Mouse (Mus musculus): ENCODE data around the gene Rab11fip3. TPM values are rescaled to one million over a fixed set of nuclear protein-coding genes. Genes with fewer than 3 reads are reported as not detected.
"Not testable (repeated sequence)": the region's sequence is repeated elsewhere in the genome, so short reads cannot be mapped to it uniquely, and the experiment has no call there.

Rab11fip3 gene
- total and polyA plus RNA-seq, 2 experiments from 2014 or later: 16.6 to 34.7 TPM

DNA sequence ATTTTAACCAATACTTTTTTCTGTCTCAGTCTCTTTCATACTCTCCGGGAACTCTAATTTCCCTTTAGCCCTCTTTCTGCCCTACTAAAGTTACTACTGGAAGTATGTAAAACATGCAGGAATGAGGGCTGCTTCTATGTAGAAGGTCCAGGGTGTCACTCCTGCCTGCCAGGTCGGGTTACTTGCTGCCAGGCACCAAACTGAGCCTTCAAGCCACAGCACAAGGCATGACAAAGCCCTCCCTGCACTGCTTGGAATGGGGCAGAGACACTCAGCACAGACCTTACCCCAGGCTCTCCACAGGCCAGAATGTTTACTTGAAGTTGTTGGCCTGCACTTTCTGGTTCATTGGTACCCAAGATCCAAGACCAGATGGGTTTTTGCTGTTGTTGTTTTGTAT lies 30.8 kb upstream of the Rab11fip3 start:
- no peak for TF ChIP-seq CTCF (IDR thresholded peaks at IDR 0.05; ENCODE audit: low read depth)
- no peaks in the 10 kb centered on the region for H3K4me1 ChIP-seq (ENCODE audit: insufficient read depth, low read length)
- DNase-seq (ENCODE audit: low spot score): no peak
- H3K9me3 ChIP-seq (ENCODE audit: low read length): no peaks in the 10 kb centered on the region
- no peaks in the 10 kb centered on the region for H3K36me3 ChIP-seq (ENCODE audit: insufficient read depth, low read length)
- no peak for ATAC-seq
- no peaks in the 10 kb centered on the region for H3K27me3 ChIP-seq (ENCODE audit: insufficient read depth, low read length)
- no peak overlapping the region for H3K27ac ChIP-seq
- H3K4me3 ChIP-seq (ENCODE audit: low read length): no peak overlapping the region
- no peak overlapping the region for H3K9ac ChIP-seq (replicated peaks; ENCODE audit: low read length)
- no peak overlapping the region for H3K4me2 ChIP-seq (ENCODE audit: low read depth, low read length)
- 41% methylated on average over 2 of the region's 2 CpGs for WGBS

DNA sequence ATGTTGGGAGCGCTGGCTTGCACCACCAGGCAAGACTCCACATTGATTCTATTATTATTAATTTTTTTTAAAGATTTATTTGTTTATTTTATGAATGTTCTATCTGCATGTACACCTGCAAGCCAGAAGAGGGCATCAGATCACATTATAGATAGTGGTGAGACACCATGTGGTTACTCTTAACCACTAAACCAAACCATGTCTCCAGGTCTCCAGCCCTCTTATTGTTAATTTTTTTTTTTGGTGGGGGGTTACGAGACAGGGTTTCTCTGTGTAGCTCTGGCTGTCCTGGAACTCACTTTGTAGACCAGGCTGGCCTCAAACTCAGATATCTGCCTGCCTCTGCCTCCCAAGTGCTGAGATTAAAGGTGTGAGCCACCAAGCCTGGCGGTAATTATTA lies 30.0 kb upstream of the Rab11fip3 start:
- not testable (repeated sequence) for H3K36me3 ChIP-seq (ENCODE audit: insufficient read depth, low read length); H3K27me3 ChIP-seq (ENCODE audit: insufficient read depth, low read length); H3K4me2 ChIP-seq (ENCODE audit: low read depth, low read length); ATAC-seq; H3K9ac ChIP-seq (replicated peaks; ENCODE audit: low read length); H3K4me3 ChIP-seq (ENCODE audit: low read length); H3K9me3 ChIP-seq (ENCODE audit: low read length); H3K27ac ChIP-seq; H3K4me1 ChIP-seq (ENCODE audit: insufficient read depth, low read length)
- WGBS: 61% methylated on average over 3 of the region's 3 CpGs
- peak; percentile 33 for DNase-seq (ENCODE audit: low spot score)
- peak; percentile 49 for TF ChIP-seq CTCF (IDR thresholded peaks at IDR 0.05; ENCODE audit: low read depth)

DNA sequence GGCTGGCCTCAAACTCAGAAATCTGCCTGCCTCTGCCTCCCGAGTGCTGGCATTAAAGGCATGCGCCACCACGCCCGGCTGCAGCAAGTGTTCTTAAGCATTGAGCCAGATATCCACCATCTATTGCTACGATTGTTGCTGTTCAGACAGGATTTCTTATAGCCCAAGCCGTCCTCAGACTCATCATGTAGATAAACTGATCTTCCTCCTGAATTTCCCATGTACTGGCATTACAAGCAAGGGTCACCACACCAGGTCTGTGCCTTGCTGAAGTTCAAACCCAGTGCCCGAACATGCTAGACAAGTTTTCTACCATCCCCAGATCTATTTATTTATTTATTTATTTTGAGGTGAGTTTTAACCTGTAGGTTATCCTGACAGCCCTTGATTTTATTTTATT lies 29.1 kb upstream of the Rab11fip3 start:
- DNase-seq (ENCODE audit: low spot score): no peak
- WGBS: 94% methylated on average over 7 of the region's 7 CpGs
- H3K27me3 ChIP-seq (ENCODE audit: insufficient read depth, low read length): no peaks in the 10 kb centered on the region
- H3K9me3 ChIP-seq (ENCODE audit: low read length): no peaks in the 10 kb centered on the region
- no peak overlapping the region for H3K4me3 ChIP-seq (ENCODE audit: low read length)
- H3K36me3 ChIP-seq (ENCODE audit: insufficient read depth, low read length): no peaks in the 10 kb centered on the region
- no peak overlapping the region for H3K27ac ChIP-seq
- no peak overlapping the region for H3K4me2 ChIP-seq (ENCODE audit: low read depth, low read length)
- no peak for ATAC-seq
- no peak for TF ChIP-seq CTCF (IDR thresholded peaks at IDR 0.05; ENCODE audit: low read depth)
- no peak overlapping the region for H3K9ac ChIP-seq (replicated peaks; ENCODE audit: low read length)
- no peaks in the 10 kb centered on the region for H3K4me1 ChIP-seq (ENCODE audit: insufficient read depth, low read length)

DNA sequence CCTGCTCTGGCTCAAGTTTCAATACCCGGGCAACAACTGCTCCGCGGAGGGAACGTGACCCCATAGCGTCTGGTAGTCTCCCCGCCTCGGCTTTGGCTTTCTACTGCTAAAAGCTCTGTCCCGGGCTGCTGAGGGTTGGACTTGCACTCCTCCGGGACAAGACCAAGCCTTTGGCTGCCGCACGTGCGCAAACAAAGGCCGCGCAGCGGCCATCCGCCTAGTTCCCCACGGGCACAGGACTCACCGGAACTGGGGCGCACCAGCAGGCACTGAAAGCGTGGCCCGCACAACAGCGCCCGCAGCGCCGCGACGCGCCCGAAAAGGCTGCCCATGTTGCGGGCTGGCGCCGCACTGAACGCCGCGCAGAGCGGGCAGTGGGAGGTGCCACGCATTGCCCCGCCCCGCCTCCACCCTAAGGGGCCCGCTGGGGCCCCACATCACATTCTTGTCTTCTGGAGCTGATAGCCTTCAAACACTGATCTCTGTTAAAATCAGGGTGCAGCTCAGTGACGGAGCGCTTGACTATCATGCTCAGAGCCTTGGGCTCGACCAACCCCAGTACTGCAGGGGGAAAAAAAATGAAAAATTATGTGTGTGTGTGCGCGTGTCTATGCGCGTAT lies 25.9 kb upstream of the Rab11fip3 start, which contains the start of gene Nme4:
Nme4 (minus strand) TSS at position 482 of the 620 bp plus-strand sequence.
- peak within 1 kb of the TSS; percentile 77 for H3K4me2 ChIP-seq (ENCODE audit: low read depth, low read length)
- no peak for TF ChIP-seq CTCF (IDR thresholded peaks at IDR 0.05; ENCODE audit: low read depth)
- H3K36me3 ChIP-seq (ENCODE audit: insufficient read depth, low read length): no peaks in the 10 kb centered on the region
- 3% methylated on average over 47 of the region's 47 CpGs for WGBS
- H3K4me1 ChIP-seq (ENCODE audit: insufficient read depth, low read length): no peaks in the 10 kb centered on the region
- no peaks in the 10 kb centered on the region for H3K9me3 ChIP-seq (ENCODE audit: low read length)
- 0 out of 2 replicates have a peak within 1 kb of the TSS, but pooled peaks have one; percentile 11 for H3K27ac ChIP-seq
- peak within 1 kb of the TSS; percentile 58 for H3K4me3 ChIP-seq (ENCODE audit: low read length)
- ATAC-seq (peak; percentile 64), DNase-seq (ENCODE audit: low spot score) (peak; percentile 70)
- no peaks in the 10 kb centered on the region for H3K27me3 ChIP-seq (ENCODE audit: insufficient read depth, low read length)
- H3K9ac ChIP-seq (replicated peaks; ENCODE audit: low read length): peak within 1 kb of the TSS; percentile 61

DNA sequence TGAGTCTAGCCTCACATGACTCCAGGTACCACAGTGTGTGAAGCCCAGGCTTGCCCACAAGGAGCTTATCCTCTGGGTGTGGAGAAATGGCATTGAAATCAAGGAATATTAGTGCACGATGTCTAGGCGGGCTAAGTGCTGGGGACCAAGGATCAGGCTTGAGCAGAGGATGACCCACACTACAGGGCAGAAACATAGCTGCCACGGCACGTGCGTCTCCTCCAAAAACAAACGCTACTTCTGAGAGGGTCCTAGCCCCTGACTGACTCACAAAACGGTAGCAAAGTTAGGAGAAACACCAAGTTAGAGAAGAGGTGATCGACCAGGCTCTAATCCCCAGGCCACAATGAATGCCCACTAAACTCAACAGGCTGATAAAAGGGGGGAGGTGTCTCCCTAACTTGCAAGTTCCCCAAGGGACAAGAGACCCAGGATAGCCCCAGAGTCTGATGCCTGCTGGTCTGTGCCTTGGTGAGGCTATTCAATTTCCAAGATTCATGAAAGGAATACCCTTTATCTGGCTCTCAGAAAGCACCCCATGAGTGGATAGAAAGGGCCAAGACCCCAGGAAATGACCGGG lies 25.3 kb upstream of the Rab11fip3 start:
- Histone ChIP-seq H3K4me2 (ENCODE audit: low read depth, low read length) (peak overlapping the region; percentile 77), H3K27me3 (ENCODE audit: insufficient read depth, low read length) (no peaks in the 10 kb centered on the region), H3K9me3 (ENCODE audit: low read length) (no peaks in the 10 kb centered on the region), H3K9ac (replicated peaks; ENCODE audit: low read length) (peak overlapping the region; percentile 61; the same call in 1 of the 2 replicates), H3K36me3 (ENCODE audit: insufficient read depth, low read length) (no peaks in the 10 kb centered on the region), H3K4me3 (ENCODE audit: low read length) (peak overlapping the region; percentile 58), H3K4me1 (ENCODE audit: insufficient read depth, low read length) (no peaks in the 10 kb centered on the region), H3K27ac (no peak overlapping the region)
- WGBS: 34% methylated on average over 9 of the region's 9 CpGs
- ATAC-seq: no peak; the same call in 1 of the 2 replicates
- TF ChIP-seq CTCF (IDR thresholded peaks at IDR 0.05; ENCODE audit: low read depth): no peak
- no peak for DNase-seq (ENCODE audit: low spot score)

DNA sequence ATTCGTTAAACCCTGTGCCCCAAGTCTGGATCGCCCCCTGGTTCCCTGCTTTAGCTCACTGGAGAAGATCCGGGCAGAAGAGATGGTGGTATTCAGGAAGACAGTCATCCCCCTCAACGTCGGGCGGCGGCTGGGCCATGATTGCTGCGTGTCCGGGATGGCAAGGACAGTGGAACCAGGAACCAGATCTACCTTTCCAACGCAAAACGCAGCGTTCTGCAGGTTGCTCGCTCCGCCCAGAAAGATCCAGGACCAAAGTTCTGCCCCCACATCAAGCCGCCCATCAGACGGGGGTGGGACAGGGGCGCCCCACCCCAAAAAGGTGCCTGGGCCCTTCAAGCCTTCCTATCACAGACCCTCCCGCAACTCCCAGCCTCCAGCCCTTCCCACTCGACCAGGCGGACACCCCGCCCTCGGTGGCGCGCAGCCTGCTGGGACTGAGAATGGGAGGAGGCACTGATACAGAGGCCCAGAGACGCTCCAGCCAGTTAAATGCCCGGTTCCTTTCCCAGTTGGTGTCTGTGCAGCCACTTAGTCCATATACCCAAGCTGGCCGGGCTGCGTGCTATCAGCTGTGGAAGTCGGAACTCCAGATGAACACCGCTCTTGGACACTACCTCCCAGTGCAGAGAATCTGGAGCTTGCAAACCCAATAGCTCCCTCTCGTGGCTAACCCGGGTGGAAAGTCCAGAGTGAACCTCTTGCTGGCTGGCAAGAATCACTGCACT lies 20.7 kb upstream of the Rab11fip3 start, which contains the start of gene Decr2:
Decr2 (minus strand) TSS at position 433 of the 728 bp plus-strand sequence.
- Histone ChIP-seq H3K9me3 (ENCODE audit: low read length) (no peaks in the 10 kb centered on the region), H3K4me2 (ENCODE audit: low read depth, low read length) (peak within 1 kb of the TSS; percentile 72), H3K36me3 (ENCODE audit: insufficient read depth, low read length) (no peaks in the 10 kb centered on the region), H3K9ac (replicated peaks; ENCODE audit: low read length) (peak within 1 kb of the TSS; percentile 62), H3K4me3 (ENCODE audit: low read length) (peak within 1 kb of the TSS; percentile 50), H3K4me1 (ENCODE audit: insufficient read depth, low read length) (no peaks in the 10 kb centered on the region), H3K27ac (peak within 1 kb of the TSS; percentile 64), H3K27me3 (ENCODE audit: insufficient read depth, low read length) (no peaks in the 10 kb centered on the region)
- 2% methylated on average over 32 of the region's 32 CpGs for WGBS
- peak; percentile 93 for TF ChIP-seq CTCF (IDR thresholded peaks at IDR 0.05; ENCODE audit: low read depth)
- ATAC-seq (peak; percentile 92), DNase-seq (ENCODE audit: low spot score) (peak; percentile 96)
